Mouse (Mus musculus) lung, embryonic 16.5 days (tissue): ENCODE measurements around the gene Cd109. TPM values are rescaled to one million over a fixed set of nuclear protein-coding genes. Genes with fewer than 3 reads are reported as not detected.

Experiments used
- polyA plus RNA-seq: library from polyadenylated mRNA; unstranded; fragments of >200 nt; fragmentation: Nextera tagmentation; extraction: Ambion mirVana; gene quantifications from 2 replicates; pipeline ENCODE4 v1.2.1, GENCODE M21; 2015

Gene Cd109
- polyA plus RNA-seq, 1 experiment from 2014 or later = 10.7 TPM

Other genes starting within 250 kb of the Cd109 start
- 0.44 TPM in 1 of 2 replicates, not detected in the other for gene Dppa5a, start 247.4 kb upstream of the Cd109 start, polyA plus RNA-seq
- 2.8 and 3.1 TPM in 2 replicates for gene Ooep, start 236.8 kb upstream of the Cd109 start, polyA plus RNA-seq
- gene Ddx43, start 219.8 kb upstream of the Cd109 start, polyA plus RNA-seq = 0.11 and 0.13 TPM in 2 replicates
- gene Cgas, start 172.3 kb upstream of the Cd109 start, polyA plus RNA-seq = 1.9 and 2.7 TPM in 2 replicates
- gene Mto1, start 167.3 kb upstream of the Cd109 start, polyA plus RNA-seq = 22.5 and 22.8 TPM in 2 replicates
- 1.0 and 1.3 TPM in 2 replicates for gene Gm17324, start 166.8 kb upstream of the Cd109 start, polyA plus RNA-seq
- 4,476 and 4,740 TPM in 2 replicates for gene Eef1a1, start 126.4 kb upstream of the Cd109 start, polyA plus RNA-seq
- gene Slc17a5, start 27.5 kb upstream of the Cd109 start, polyA plus RNA-seq = 14.9 and 16.2 TPM in 2 replicates